Mouse (Mus musculus) layer of hippocampus, postnatal 25 days (tissue): ENCODE data around the gene Hoxa9. TPM values are rescaled to one million over a fixed set of nuclear protein-coding genes. Genes with fewer than 3 reads are reported as not detected.

Experiments used
- microRNA-seq, 2 experiments: library from miRNA; unstranded; fragments of <30 nt; microRNA quantifications; one replicate each; pipeline ENCODE4 v1.2.0; 2021
- total RNA-seq, 2 experiments: library from RNA; stranded (reverse); gene quantifications; 2 replicates each; pipeline ENCODE4 v1.2.3; 2021

Hoxa9 gene
- total RNA-seq, 2 experiments from 2014 or later, result not detected

Small RNA genes lying within 50 kb of the gene (microRNA-seq; reads per million reads assigned to microRNA genes)
- 1.2 to 17.1 reads per million in 2 experiments for gene Mir196b

Other genes with a start within 250 kb of the Hoxa9 start
- 10 to 100 TPM; 13.1 to 13.6 TPM for gene Skap2, start 218.5 kb downstream of the Hoxa9 start, total RNA-seq
- not detected for gene Hoxa1, start 72.8 kb downstream of the Hoxa9 start, total RNA-seq
- gene Hoxa2, start 66.3 kb downstream of the Hoxa9 start, total RNA-seq, result not detected
- gene 5730596B20Rik, start 53.6 kb downstream of the Hoxa9 start, total RNA-seq, result not detected
- gene Hoxa4, start 39.3 kb downstream of the Hoxa9 start, total RNA-seq, result not detected
- gene Hoxa5, start 26.5 kb downstream of the Hoxa9 start, total RNA-seq, result not detected
- not detected for gene Hoxa6, start 22.4 kb downstream of the Hoxa9 start, total RNA-seq
- gene Hoxa3, start 17.8 kb downstream of the Hoxa9 start, total RNA-seq, result not detected
- not detected for gene Gm28308, start 17.8 kb downstream of the Hoxa9 start, total RNA-seq
- gene Hoxa7, start 9.2 kb downstream of the Hoxa9 start, total RNA-seq, result not detected
- not detected for gene Hoxa10, start 9.8 kb upstream of the Hoxa9 start, total RNA-seq
- not detected for gene Hoxa11, start 14.7 kb upstream of the Hoxa9 start, total RNA-seq
- not detected for gene Hoxa13, start 29.8 kb upstream of the Hoxa9 start, total RNA-seq
- gene Evx1, start 82.4 kb upstream of the Hoxa9 start, total RNA-seq, result not detected